Mouse (Mus musculus): ENCODE data around the gene Tbc1d8. TPM values are rescaled to one million over a fixed set of nuclear protein-coding genes. Genes with fewer than 3 reads are reported as not detected.

Tbc1d8 gene
- total and polyA plus RNA-seq, 2 experiments = 7.0 to 13.9 TPM

DNA sequence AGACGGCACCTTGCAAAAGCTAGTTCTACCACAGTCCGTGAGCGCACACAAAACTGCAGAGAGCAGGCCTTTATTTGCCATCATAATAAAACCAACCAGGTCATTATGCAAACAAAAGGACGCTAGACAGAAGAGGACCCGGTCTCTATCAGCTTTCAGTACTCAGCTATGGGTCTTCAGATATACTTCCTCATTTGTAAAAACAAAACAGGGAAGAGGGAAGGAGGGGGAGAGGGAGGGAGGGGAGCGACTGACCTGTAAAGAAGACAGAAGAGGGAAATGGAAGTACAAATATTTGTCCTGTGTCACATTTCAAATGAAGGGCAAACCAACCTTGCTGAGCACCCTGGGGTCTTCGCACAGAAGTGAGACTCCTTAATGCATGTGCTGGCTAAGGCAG lies 69.9 kb downstream of the Tbc1d8 start:
- H3K4me3 ChIP-seq (ENCODE audit: insufficient read depth, low read depth, low read length) = no peak overlapping the region
- WGBS = 21% methylated on average over 7 of the region's 7 CpGs
- DNase-seq (ENCODE audit: extremely low read depth, low read depth, low spot score) = no peak
- TF ChIP-seq POLR2A (IDR thresholded peaks at IDR 0.05; ENCODE audit: extremely low read depth, insufficient read depth, low read length) (no peak), CTCF (IDR thresholded peaks at IDR 0.05; ENCODE audit: low read depth, low read length) (no peak)
- no peak overlapping the region for H3K27ac ChIP-seq (replicated peaks; ENCODE audit: insufficient read depth, low read depth, low read length)
- peaks cover 10% of the 10 kb centered on the region for H3K4me1 ChIP-seq (ENCODE audit: control insufficient read depth, insufficient read depth, low read length)
- H3K27me3 ChIP-seq (ENCODE audit: control insufficient read depth, insufficient read depth, low read length) = no peaks in the 10 kb centered on the region
- no peak overlapping the region for H3K9ac ChIP-seq (ENCODE audit: low read depth, low read length)
- no peaks in the 10 kb centered on the region; the same call in 1 of the 2 replicates for H3K79me2 ChIP-seq (ENCODE audit: control insufficient read depth, insufficient read depth, low read length)
- peaks cover 2% of the 10 kb centered on the region; the same call in 1 of the 2 replicates for H3K36me3 ChIP-seq (ENCODE audit: control insufficient read depth, insufficient read depth, low read length)

DNA sequence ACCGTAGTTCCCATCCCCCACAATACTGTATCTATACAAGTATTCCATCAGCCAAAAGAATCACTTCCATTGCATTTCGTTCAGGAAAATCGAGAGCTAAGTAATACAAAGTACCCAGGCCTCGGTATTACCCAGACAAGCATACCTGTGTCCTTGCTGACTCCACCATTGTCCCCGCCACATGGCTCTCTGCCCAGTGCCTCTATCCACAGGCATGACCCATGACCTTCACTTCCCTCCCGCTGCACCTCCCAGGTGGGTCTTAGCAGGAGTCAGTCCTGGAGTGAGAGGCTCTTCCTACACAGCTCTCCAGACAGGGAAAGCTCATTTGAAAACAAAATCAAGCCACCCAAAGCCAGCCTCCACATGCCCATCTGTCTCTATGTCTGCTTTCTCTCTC lies 70.4 kb downstream of the Tbc1d8 start:
- DNase-seq (ENCODE audit: extremely low read depth, low read depth, low spot score) = peak; percentile 53
- peaks cover 10% of the 10 kb centered on the region for H3K4me1 ChIP-seq (ENCODE audit: control insufficient read depth, insufficient read depth, low read length)
- H3K27me3 ChIP-seq (ENCODE audit: control insufficient read depth, insufficient read depth, low read length) = no peaks in the 10 kb centered on the region
- H3K9ac ChIP-seq (ENCODE audit: low read depth, low read length) = no peak overlapping the region
- 57% methylated on average over 6 of the region's 6 CpGs for WGBS
- TF ChIP-seq POLR2A (IDR thresholded peaks at IDR 0.05; ENCODE audit: extremely low read depth, insufficient read depth, low read length) = no peak
- no peaks in the 10 kb centered on the region; the same call in 1 of the 2 replicates for H3K79me2 ChIP-seq (ENCODE audit: control insufficient read depth, insufficient read depth, low read length)
- H3K36me3 ChIP-seq (ENCODE audit: control insufficient read depth, insufficient read depth, low read length) = peaks cover 3% of the 10 kb centered on the region; the same call in 1 of the 2 replicates
- H3K4me3 ChIP-seq (ENCODE audit: insufficient read depth, low read depth, low read length) = no peak overlapping the region
- H3K27ac ChIP-seq (replicated peaks; ENCODE audit: insufficient read depth, low read depth, low read length) = no peak overlapping the region

DNA sequence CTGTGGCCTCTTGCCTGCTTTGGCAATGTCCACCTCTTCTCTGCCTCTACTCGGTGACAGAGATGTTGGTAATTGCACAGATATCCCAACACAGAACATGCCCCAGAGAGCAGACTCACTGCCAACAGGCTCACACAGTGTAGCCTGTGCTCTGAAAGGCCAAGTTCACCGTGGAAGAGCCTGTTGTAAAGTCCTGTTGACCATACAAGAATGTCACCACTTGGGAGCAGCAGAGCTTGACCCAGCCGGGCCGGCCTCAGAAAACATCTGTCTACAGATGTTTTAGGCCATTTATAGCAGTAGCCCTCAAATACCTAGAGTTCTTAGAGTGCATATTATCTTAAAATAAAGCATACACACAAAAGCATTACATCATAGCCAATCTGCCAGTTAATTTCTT lies 71.4 kb downstream of the Tbc1d8 start:
- no peaks in the 10 kb centered on the region for H3K27me3 ChIP-seq (ENCODE audit: control insufficient read depth, insufficient read depth, low read length)
- TF ChIP-seq POLR2A (IDR thresholded peaks at IDR 0.05; ENCODE audit: extremely low read depth, insufficient read depth, low read length) = no peak
- peak; percentile 49 for TF ChIP-seq CTCF (IDR thresholded peaks at IDR 0.05; ENCODE audit: low read depth, low read length)
- peaks cover 10% of the 10 kb centered on the region for H3K4me1 ChIP-seq (ENCODE audit: control insufficient read depth, insufficient read depth, low read length)
- no peak overlapping the region for H3K4me3 ChIP-seq (ENCODE audit: insufficient read depth, low read depth, low read length)
- no peak overlapping the region for H3K27ac ChIP-seq (replicated peaks; ENCODE audit: insufficient read depth, low read depth, low read length)
- no peaks in the 10 kb centered on the region; the same call in 1 of the 2 replicates for H3K79me2 ChIP-seq (ENCODE audit: control insufficient read depth, insufficient read depth, low read length)
- WGBS = 34% methylated on average over 4 of the region's 4 CpGs
- DNase-seq (ENCODE audit: extremely low read depth, low read depth, low spot score) = peak; percentile 52
- H3K9ac ChIP-seq (ENCODE audit: low read depth, low read length) = no peak overlapping the region
- peaks cover 9% of the 10 kb centered on the region; the same call in 1 of the 2 replicates for H3K36me3 ChIP-seq (ENCODE audit: control insufficient read depth, insufficient read depth, low read length)

DNA sequence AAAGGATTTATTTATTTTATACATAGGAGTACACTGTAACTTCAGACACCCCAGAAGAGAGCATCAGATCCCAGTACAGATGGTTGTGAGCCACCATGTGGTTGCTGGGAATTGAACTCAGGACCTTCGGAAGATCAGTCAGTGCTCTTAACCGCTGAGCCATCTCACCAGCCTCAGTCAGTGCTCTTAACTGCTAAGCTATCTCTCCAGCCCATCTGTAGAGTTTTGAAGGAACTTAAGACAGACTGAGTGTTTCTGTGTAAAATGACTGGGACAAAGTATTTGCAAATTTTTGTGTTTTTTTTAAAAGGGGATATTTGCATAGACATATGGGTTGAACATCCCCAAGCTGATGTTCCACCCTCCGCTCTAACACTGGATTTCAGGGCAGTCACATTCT lies 78.4 kb downstream of the Tbc1d8 start:
- TF ChIP-seq POLR2A (IDR thresholded peaks at IDR 0.05; ENCODE audit: extremely low read depth, insufficient read depth, low read length) (no peak), CTCF (IDR thresholded peaks at IDR 0.05; ENCODE audit: low read depth, low read length) (no peak)
- Histone ChIP-seq H3K36me3 (ENCODE audit: control insufficient read depth, insufficient read depth, low read length) (peaks cover 17% of the 10 kb centered on the region; the same call in 1 of the 2 replicates), H3K79me2 (ENCODE audit: control insufficient read depth, insufficient read depth, low read length) (no peaks in the 10 kb centered on the region), H3K9ac (ENCODE audit: low read depth, low read length) (no peak overlapping the region), H3K4me1 (ENCODE audit: control insufficient read depth, insufficient read depth, low read length) (no peaks in the 10 kb centered on the region), H3K27me3 (ENCODE audit: control insufficient read depth, insufficient read depth, low read length) (no peaks in the 10 kb centered on the region), H3K27ac (replicated peaks; ENCODE audit: insufficient read depth, low read depth, low read length) (no peak overlapping the region), H3K4me3 (ENCODE audit: insufficient read depth, low read depth, low read length) (no peak overlapping the region)
- no peak for DNase-seq (ENCODE audit: extremely low read depth, low read depth, low spot score)
- 98% methylated on average over 3 of the region's 3 CpGs for WGBS

DNA sequence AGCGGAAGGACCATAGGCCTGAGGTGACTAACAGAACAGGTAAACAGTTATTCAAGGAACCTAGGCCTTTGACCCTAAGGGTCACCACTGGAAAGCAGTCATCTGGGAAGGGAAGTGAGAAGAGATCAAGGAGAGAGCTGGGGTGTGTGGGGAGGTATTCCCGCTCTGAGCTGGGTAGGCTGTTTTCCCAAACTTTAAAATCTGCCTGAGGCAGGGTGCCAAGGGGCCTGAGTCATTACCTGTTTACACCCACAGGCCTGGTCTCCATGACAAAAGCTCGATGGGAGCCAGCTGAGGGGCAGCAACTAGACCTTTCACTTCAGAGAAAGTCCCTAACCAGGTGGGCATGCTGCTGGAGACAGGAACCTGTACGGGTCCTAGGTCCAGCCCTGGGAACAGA lies 79.3 kb downstream of the Tbc1d8 start:
- H3K9ac ChIP-seq (ENCODE audit: low read depth, low read length) = no peak overlapping the region
- DNase-seq (ENCODE audit: extremely low read depth, low read depth, low spot score) = no peak
- TF ChIP-seq POLR2A (IDR thresholded peaks at IDR 0.05; ENCODE audit: extremely low read depth, insufficient read depth, low read length) (no peak), CTCF (IDR thresholded peaks at IDR 0.05; ENCODE audit: low read depth, low read length) (no peak)
- WGBS = 89% methylated on average over 4 of the region's 4 CpGs
- peaks cover 15% of the 10 kb centered on the region; the same call in 1 of the 2 replicates for H3K36me3 ChIP-seq (ENCODE audit: control insufficient read depth, insufficient read depth, low read length)
- no peak overlapping the region for H3K27ac ChIP-seq (replicated peaks; ENCODE audit: insufficient read depth, low read depth, low read length)
- H3K4me1 ChIP-seq (ENCODE audit: control insufficient read depth, insufficient read depth, low read length) = no peaks in the 10 kb centered on the region
- no peak overlapping the region for H3K4me3 ChIP-seq (ENCODE audit: insufficient read depth, low read depth, low read length)
- no peaks in the 10 kb centered on the region for H3K79me2 ChIP-seq (ENCODE audit: control insufficient read depth, insufficient read depth, low read length)
- H3K27me3 ChIP-seq (ENCODE audit: control insufficient read depth, insufficient read depth, low read length) = no peaks in the 10 kb centered on the region

DNA sequence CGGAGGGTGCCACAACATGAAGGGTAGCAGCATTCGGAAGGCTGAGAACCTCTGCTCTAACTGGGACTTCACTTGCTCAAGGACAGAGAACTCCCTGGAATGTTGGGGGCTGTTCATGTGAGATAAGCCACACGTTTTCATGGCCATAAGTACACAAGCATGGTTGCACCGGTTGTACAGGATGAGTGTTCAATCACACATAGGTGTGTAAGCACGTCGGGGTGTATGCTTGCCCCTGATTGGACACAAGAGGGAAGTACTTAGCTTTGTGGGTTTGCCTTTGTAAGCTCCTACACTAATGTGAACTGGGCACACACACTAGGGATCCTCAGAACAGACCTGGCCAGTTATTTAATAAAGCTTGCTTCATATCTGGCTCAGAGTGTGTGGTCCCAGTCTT lies 80.3 kb downstream of the Tbc1d8 start:
- no peak overlapping the region for H3K27ac ChIP-seq (replicated peaks; ENCODE audit: insufficient read depth, low read depth, low read length)
- no peaks in the 10 kb centered on the region for H3K4me1 ChIP-seq (ENCODE audit: control insufficient read depth, insufficient read depth, low read length)
- no peak for TF ChIP-seq POLR2A (IDR thresholded peaks at IDR 0.05; ENCODE audit: extremely low read depth, insufficient read depth, low read length)
- TF ChIP-seq CTCF (IDR thresholded peaks at IDR 0.05; ENCODE audit: low read depth, low read length) = no peak
- DNase-seq (ENCODE audit: extremely low read depth, low read depth, low spot score) = no peak
- WGBS = 90% methylated on average over 6 of the region's 6 CpGs
- no peak overlapping the region for H3K9ac ChIP-seq (ENCODE audit: low read depth, low read length)
- H3K36me3 ChIP-seq (ENCODE audit: control insufficient read depth, insufficient read depth, low read length) = peaks cover 18% of the 10 kb centered on the region; the same call in 1 of the 2 replicates
- no peaks in the 10 kb centered on the region for H3K27me3 ChIP-seq (ENCODE audit: control insufficient read depth, insufficient read depth, low read length)
- H3K4me3 ChIP-seq (ENCODE audit: insufficient read depth, low read depth, low read length) = no peak overlapping the region
- no peaks in the 10 kb centered on the region for H3K79me2 ChIP-seq (ENCODE audit: control insufficient read depth, insufficient read depth, low read length)

Data from liver, adult 2 months (tissue).